Mouse (Mus musculus) neural tube, embryonic 14.5 days (tissue): ENCODE measurements at regions not wholly inside any gene's neighbourhood (a gene's known extent, or its start where the extent isn't known, plus 50 kb on each side); places are given as distances from the start of the nearest gene placed in this dataset.

ENCODE experiments used
- ATAC-seq: fragments of 200-750 bp; cut with Nextera tagmentation; 2 replicates; pipeline ENCODE4 v1.8.0; 2017; ENCODE audit warnings: low read depth, mild to moderate bottlenecking, moderate TSS enrichment, moderate library complexity
- H3K27ac ChIP-seq: fragments of 300-500 bp; sonication (generic); 2 replicates; pipeline ENCODE4 v1.5.1; 2014; ENCODE audit warnings: low read depth, mild to moderate bottlenecking, control low read depth, low read length, moderate library complexity, mixed read lengths
- H3K27me3 ChIP-seq: fragments of 300-500 bp; sonication (generic); 2 replicates; pipeline ENCODE4 v1.6.1; 2014; ENCODE audit warnings: low read length; ENCODE audit not compliant: control insufficient read depth, insufficient read depth
- H3K36me3 ChIP-seq: fragments of 300-500 bp; sonication (generic); 2 replicates; pipeline ENCODE4 v1.6.1; 2014; ENCODE audit warnings: low read length, mixed read lengths; ENCODE audit not compliant: control insufficient read depth, insufficient read depth
- H3K4me1 ChIP-seq: fragments of 300-500 bp; sonication (generic); 2 replicates; pipeline ENCODE4 v1.6.1; 2014; ENCODE audit warnings: low read length; ENCODE audit not compliant: control insufficient read depth, insufficient read depth
- H3K4me2 ChIP-seq: fragments of 300-500 bp; sonication (generic); 2 replicates; pipeline ENCODE4 v1.6.1; 2014; ENCODE audit warnings: mild to moderate bottlenecking, low read depth, low read length, control low read depth
- H3K4me3 ChIP-seq: fragments of 300-500 bp; sonication (generic); 2 replicates; pipeline ENCODE4 v1.5.1; 2014; ENCODE audit warnings: low read depth, low read length, control low read depth, mixed read lengths
- H3K9ac ChIP-seq: fragments of 300-500 bp; sonication (generic); replicated peaks from 2 replicates; pipeline ENCODE4 v1.6.1; 2014; ENCODE audit warnings: low read depth, mild to moderate bottlenecking, control low read depth, low read length, mixed read lengths
- H3K9me3 ChIP-seq: fragments of 300-500 bp; sonication (generic); 2 replicates; pipeline ENCODE4 v1.6.1; 2016; ENCODE audit warnings: low read length; ENCODE audit not compliant: control insufficient read depth
- WGBS: fragments of 180-500 bp; shearing (Covaris S2); extraction: QIAGEN DNeasy Blood & Tissue Kit; methylation state at CpG from one replicate; pipeline ENCODE4 v1.1.7; 2014; 5-methylcytosine and 5-hydroxymethylcytosine counted together

DNA sequence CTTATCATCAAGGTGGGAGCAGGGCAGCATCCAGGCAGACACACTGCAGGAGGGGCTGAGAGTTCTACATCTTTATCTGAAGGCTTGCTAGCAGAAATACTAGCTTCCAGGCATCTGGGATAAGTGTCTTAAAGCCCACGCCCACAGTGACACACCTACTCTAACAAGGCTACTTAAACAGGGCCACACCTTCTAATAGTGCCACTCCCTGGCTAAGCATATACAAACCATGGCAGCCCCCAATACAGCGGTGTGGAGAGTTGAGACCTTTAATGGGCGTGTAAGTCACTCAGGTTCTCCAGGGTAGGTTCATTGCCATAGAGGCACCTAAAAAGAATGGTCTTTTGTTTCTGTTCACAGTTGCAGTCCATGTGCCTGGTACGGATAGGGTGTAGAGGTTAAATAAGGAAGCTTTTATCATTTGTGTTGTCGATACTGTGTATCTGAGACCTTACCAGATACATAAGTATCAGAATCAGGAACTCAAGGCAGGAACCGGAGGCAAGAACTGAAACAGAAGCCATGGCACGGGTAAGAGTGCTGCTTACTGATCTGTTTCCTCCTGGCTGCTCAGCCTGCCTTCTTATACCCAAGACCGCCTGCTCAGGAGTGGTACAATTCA lies 69.0 kb upstream of the Atrnl1 start:
- Histone ChIP-seq H3K27me3 (no peaks in the 10 kb centered on the region), H3K9me3 (no peaks in the 10 kb centered on the region), H3K36me3 (no peaks in the 10 kb centered on the region), H3K4me2 (no peak overlapping the region), H3K27ac (no peak overlapping the region), H3K4me1 (peaks cover 12% of the 10 kb centered on the region; the same call in 1 of the 2 replicates), H3K4me3 (no peak overlapping the region), H3K9ac (no peak overlapping the region)
- WGBS, result 92% methylated on average over 8 of the region's 8 CpGs
- ATAC-seq, result no peak

DNA sequence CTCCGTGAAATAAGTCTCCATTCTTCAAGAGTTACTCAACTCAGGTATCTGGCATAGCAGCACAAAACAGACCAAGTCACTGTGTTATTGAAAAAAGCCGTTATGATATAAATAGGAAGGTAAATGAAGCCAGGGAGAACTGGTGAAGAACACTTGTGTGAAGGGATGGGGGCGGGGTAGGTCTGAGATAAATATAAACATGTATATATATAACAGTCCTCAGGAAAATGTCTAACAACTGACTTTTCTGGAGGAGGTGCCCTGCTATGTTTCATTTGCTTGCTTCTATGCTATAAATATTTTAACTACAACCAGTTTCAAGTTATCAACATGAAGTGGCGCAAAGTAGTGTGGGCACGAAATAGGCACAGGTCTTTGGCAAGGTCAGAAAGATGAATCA lies 68.3 kb upstream of the Atrnl1 start:
- Histone ChIP-seq H3K27ac (no peak overlapping the region), H3K4me2 (no peak overlapping the region), H3K9me3 (no peaks in the 10 kb centered on the region), H3K9ac (no peak overlapping the region), H3K4me3 (no peak overlapping the region), H3K36me3 (no peaks in the 10 kb centered on the region), H3K27me3 (no peaks in the 10 kb centered on the region), H3K4me1 (peaks cover 12% of the 10 kb centered on the region; the same call in 1 of the 2 replicates)
- no peak for ATAC-seq
- 92% methylated on average over 5 of the region's 5 CpGs for WGBS

- WGBS, result 15% methylated on average over 13 of the region's 13 CpGs
- Histone ChIP-seq H3K9me3 (no peaks in the 10 kb centered on the region), H3K27ac (peak overlapping the region; percentile 55), H3K4me1 (peaks cover 12% of the 10 kb centered on the region; the same call in 1 of the 2 replicates), H3K4me2 (peak overlapping the region; percentile 24; the same call in 1 of the 2 replicates), H3K4me3 (no peak overlapping the region), H3K9ac (peak overlapping the region; percentile 37; the same call in 1 of the 2 replicates), H3K36me3 (no peaks in the 10 kb centered on the region), H3K27me3 (no peaks in the 10 kb centered on the region)
- peak; percentile 76 for ATAC-seq
These were observed 67.1 kb upstream of the Atrnl1 start for GRCm38 (mm10) chr19:57543681-57544214.

GRCm38 (mm10) chr19:57544229-57544879 lies 66.5 kb upstream of the Atrnl1 start:
- Histone ChIP-seq H3K27ac (peak overlapping the region; percentile 55), H3K27me3 (no peaks in the 10 kb centered on the region), H3K36me3 (no peaks in the 10 kb centered on the region), H3K4me1 (peaks cover 12% of the 10 kb centered on the region; the same call in 1 of the 2 replicates), H3K9me3 (no peaks in the 10 kb centered on the region), H3K4me3 (no peak overlapping the region), H3K9ac (no peak overlapping the region; the same call in 1 of the 2 replicates), H3K4me2 (no peak overlapping the region; the same call in 1 of the 2 replicates)
- WGBS, result 46% methylated on average over 17 of the region's 17 CpGs
- ATAC-seq, result peak; percentile 29; the same call in 1 of the 2 replicates

GRCm38 (mm10) chr19:57545071-57545470 lies 65.8 kb upstream of the Atrnl1 start:
- Histone ChIP-seq H3K27me3 (no peaks in the 10 kb centered on the region), H3K9ac (no peak overlapping the region), H3K27ac (no peak overlapping the region), H3K4me3 (no peak overlapping the region), H3K4me1 (peaks cover 12% of the 10 kb centered on the region; the same call in 1 of the 2 replicates), H3K36me3 (no peaks in the 10 kb centered on the region), H3K9me3 (no peaks in the 10 kb centered on the region), H3K4me2 (no peak overlapping the region)
- no peak for ATAC-seq
- WGBS, result 69% methylated on average over 2 of the region's 2 CpGs

DNA sequence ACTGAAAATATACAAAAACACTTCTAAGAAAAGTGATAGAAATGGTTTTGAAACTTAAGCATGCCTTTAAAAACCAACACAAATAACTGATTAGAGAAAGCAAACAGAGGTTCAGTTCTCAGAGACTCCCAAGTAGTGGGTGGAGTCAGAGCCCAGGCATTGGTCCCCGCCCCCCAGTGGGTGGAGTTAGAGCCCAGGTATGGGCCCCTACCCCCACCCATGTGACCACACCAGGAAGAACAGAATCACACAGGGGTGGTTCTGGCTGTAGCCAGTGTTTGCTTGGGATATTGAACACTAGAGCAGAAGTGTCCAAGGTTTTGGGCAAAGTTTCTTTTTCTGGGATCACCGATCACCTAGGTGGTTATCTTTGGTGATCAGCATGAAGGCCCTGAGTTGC lies 64.8 kb upstream of the Atrnl1 start:
- Histone ChIP-seq H3K4me1 (peaks cover 12% of the 10 kb centered on the region; the same call in 1 of the 2 replicates), H3K4me3 (no peak overlapping the region), H3K9me3 (no peaks in the 10 kb centered on the region), H3K27me3 (no peaks in the 10 kb centered on the region), H3K9ac (no peak overlapping the region), H3K36me3 (no peaks in the 10 kb centered on the region), H3K27ac (no peak overlapping the region), H3K4me2 (no peak overlapping the region)
- WGBS, result 97% methylated on average over 2 of the region's 2 CpGs
- ATAC-seq, result no peak

DNA sequence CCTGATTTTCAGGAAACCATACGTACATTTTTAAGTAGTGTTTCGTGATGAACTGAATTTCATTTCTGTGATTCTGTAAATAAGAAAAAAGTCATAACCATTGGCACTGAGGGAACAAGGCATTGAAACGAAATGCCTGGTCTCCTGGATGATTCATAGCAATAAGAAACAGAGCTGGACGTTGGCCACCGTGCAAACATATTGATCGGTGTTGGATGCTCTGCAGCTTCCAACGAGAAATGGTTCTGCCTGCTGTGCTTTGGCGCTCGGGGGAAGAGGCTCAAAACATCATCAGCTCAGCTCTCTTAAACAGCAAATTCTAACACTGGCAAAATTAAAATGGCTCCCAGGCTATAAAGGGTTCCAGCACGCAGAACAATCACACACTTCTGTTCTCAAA lies 64.3 kb upstream of the Atrnl1 start:
- 69% methylated on average over 10 of the region's 10 CpGs for WGBS
- no peak overlapping the region for H3K9ac ChIP-seq

GRCm38 (mm10) chr19:57548093-57548492 lies 62.7 kb upstream of the Atrnl1 start:
- no peaks in the 10 kb centered on the region for H3K9me3 ChIP-seq
- no peaks in the 10 kb centered on the region for H3K27me3 ChIP-seq
- H3K4me2 ChIP-seq, result no peak overlapping the region
- no peaks in the 10 kb centered on the region for H3K36me3 ChIP-seq
- no peak overlapping the region for H3K4me3 ChIP-seq
- H3K4me1 ChIP-seq, result peaks cover 12% of the 10 kb centered on the region; the same call in 1 of the 2 replicates
- no peak overlapping the region for H3K9ac ChIP-seq
- WGBS, result 90% methylated on average over 11 of the region's 11 CpGs
- no peak for ATAC-seq
- H3K27ac ChIP-seq, result no peak overlapping the region

More for the DNA sequence above, 64.3 kb upstream of the Atrnl1 start:
- peaks cover 12% of the 10 kb centered on the region; the same call in 1 of the 2 replicates for H3K4me1 ChIP-seq
- no peaks in the 10 kb centered on the region for H3K9me3 ChIP-seq
- H3K4me3 ChIP-seq, result no peak overlapping the region
- peak overlapping the region; percentile 34; the same call in 1 of the 2 replicates for H3K27ac ChIP-seq
- ATAC-seq, result no peak
- no peaks in the 10 kb centered on the region for H3K36me3 ChIP-seq
- no peaks in the 10 kb centered on the region for H3K27me3 ChIP-seq
- H3K4me2 ChIP-seq, result no peak overlapping the region

- no peak overlapping the region for H3K4me3 ChIP-seq
- no peak overlapping the region for H3K4me2 ChIP-seq
- ATAC-seq, result no peak
- no peaks in the 10 kb centered on the region for H3K9me3 ChIP-seq
- H3K4me1 ChIP-seq, result peaks cover 8% of the 10 kb centered on the region; the same call in 1 of the 2 replicates
- no peaks in the 10 kb centered on the region for H3K27me3 ChIP-seq
- 63% methylated on average over 11 of the region's 11 CpGs for WGBS
- no peak overlapping the region for H3K27ac ChIP-seq
- H3K9ac ChIP-seq, result no peak overlapping the region
- no peaks in the 10 kb centered on the region for H3K36me3 ChIP-seq
These were observed 62.2 kb upstream of the Atrnl1 start for GRCm38 (mm10) chr19:57548661-57549060.
